Mouse (Mus musculus) intestine, embryonic 14.5 days (tissue): ENCODE measurements around the gene Mettl1. TPM values are rescaled to one million over a fixed set of nuclear protein-coding genes. Genes with fewer than 3 reads are reported as not detected.
"Not testable (repeated sequence)": the region's sequence is repeated elsewhere in the genome, so short reads cannot be mapped to it uniquely, and the experiment has no call there.

Experiments
- ATAC-seq: fragments of 200-750 bp; cut with Nextera tagmentation; replicated peaks from 2 replicates; pipeline ENCODE4 v1.8.0; 2017; ENCODE audit warnings: low read depth, moderate number of reproducible peaks, moderate TSS enrichment, moderate library complexity; ENCODE audit not compliant: low FRiP score, low TSS enrichment
- DNase-seq: peaks from one replicate; pipeline ENCODE4 v3.0.0-alpha.2; 2018; ENCODE audit warnings: low spot score
- H3K27ac ChIP-seq: fragments of 300-500 bp; sonication (generic); 2 replicates; pipeline ENCODE4 v1.5.1; 2014; ENCODE audit warnings: low read depth, mild to moderate bottlenecking, control low read depth
- H3K27me3 ChIP-seq: fragments of 300-500 bp; sonication (generic); replicated peaks from 2 replicates; pipeline ENCODE4 v1.6.1; 2014; ENCODE audit warnings: low read length, control low read depth; ENCODE audit not compliant: control insufficient read depth, insufficient read depth
- H3K36me3 ChIP-seq: fragments of 300-500 bp; sonication (generic); 2 replicates; pipeline ENCODE4 v1.6.1; 2014; ENCODE audit warnings: low read length, control low read depth; ENCODE audit not compliant: control insufficient read depth, insufficient read depth
- H3K4me1 ChIP-seq: fragments of 300-500 bp; sonication (generic); replicated peaks from 2 replicates; pipeline ENCODE4 v1.6.1; 2014; ENCODE audit warnings: low read length, control low read depth, mixed read lengths; ENCODE audit not compliant: control insufficient read depth, insufficient read depth
- H3K4me2 ChIP-seq: fragments of 300-500 bp; sonication (generic); 2 replicates; pipeline ENCODE4 v1.6.1; 2014; ENCODE audit warnings: low read length
- H3K4me3 ChIP-seq: fragments of 300-500 bp; sonication (generic); 2 replicates; pipeline ENCODE4 v1.5.1; 2014; ENCODE audit warnings: low read depth, low read length, control low read depth, mixed read lengths
- H3K9ac ChIP-seq: fragments of 300-500 bp; sonication (generic); 2 replicates; pipeline ENCODE4 v1.6.1; 2014; ENCODE audit warnings: mild to moderate bottlenecking, low read length
- H3K9me3 ChIP-seq: fragments of 300-500 bp; sonication (generic); 2 replicates; pipeline ENCODE4 v1.6.1; 2016; ENCODE audit warnings: low read length, control low read depth; ENCODE audit not compliant: control insufficient read depth
- WGBS: fragments of 180-500 bp; shearing (Covaris S2); extraction: QIAGEN DNeasy Blood & Tissue Kit; methylation state at CpG from one replicate; pipeline ENCODE4 v1.1.7; 2014; 5-methylcytosine and 5-hydroxymethylcytosine counted together
- polyA plus RNA-seq: library from polyadenylated mRNA; unstranded; fragments of >200 nt; fragmentation: Nextera tagmentation; extraction: Ambion mirVana; gene quantifications from 2 replicates; pipeline ENCODE4 v1.2.1, GENCODE M21; 2014

The Mettl1 gene
- polyA plus RNA-seq, 1 experiment from 2014 or later: 65.2 TPM

- peak; percentile 82 for DNase-seq
- H3K4me1 ChIP-seq: peaks cover 25% of the 10 kb centered on the region
- peak; percentile 17 for ATAC-seq
- H3K27me3 ChIP-seq: 0 out of 2 replicates have a peak, but pooled peaks cover 3% of the 10 kb centered on the region
- H3K9me3 ChIP-seq: no peaks in the 10 kb centered on the region
- H3K4me2 ChIP-seq: peak within 1 kb of the TSS; percentile 85
- peaks cover 22% of the 10 kb centered on the region for H3K36me3 ChIP-seq
- H3K9ac ChIP-seq: peak within 1 kb of the TSS; percentile 77
- WGBS: 2% methylated on average over 56 of the region's 72 CpGs
- 0 out of 2 replicates have a peak within 1 kb of the TSS, but pooled peaks have one; percentile 47 for H3K27ac ChIP-seq
- H3K4me3 ChIP-seq: peak within 1 kb of the TSS; percentile 68
These were observed 19.0 kb downstream of the Mettl1 start, which contains the start of gene March9 for GRCm38 (mm10) chr10:127059968-127060916. March9 (minus strand) TSS chr10:127060184.

GRCm38 (mm10) chr10:127061085-127061484 is 19.9 kb downstream of the Mettl1 start:
- Histone ChIP-seq H3K4me2 (no peak overlapping the region), H3K4me3 (no peak overlapping the region), H3K27me3 (0 out of 2 replicates have a peak, but pooled peaks cover 3% of the 10 kb centered on the region), H3K9me3 (no peaks in the 10 kb centered on the region), H3K27ac (no peak overlapping the region), H3K4me1 (peaks cover 26% of the 10 kb centered on the region), H3K36me3 (peaks cover 22% of the 10 kb centered on the region), H3K9ac (no peak overlapping the region)
- WGBS: 49% methylated on average over 5 of the region's 5 CpGs
- DNase-seq (no peak), ATAC-seq (no peak)

GRCm38 (mm10) chr10:127061513-127061912 is 20.3 kb downstream of the Mettl1 start:
- no peak for DNase-seq
- H3K27ac ChIP-seq: no peak overlapping the region
- 71% methylated on average over 2 of the region's 2 CpGs for WGBS
- H3K9me3 ChIP-seq: no peaks in the 10 kb centered on the region
- no peak overlapping the region for H3K4me3 ChIP-seq
- no peak overlapping the region for H3K4me2 ChIP-seq
- H3K4me1 ChIP-seq: peaks cover 26% of the 10 kb centered on the region
- no peak for ATAC-seq
- no peak overlapping the region for H3K9ac ChIP-seq
- H3K27me3 ChIP-seq: 0 out of 2 replicates have a peak, but pooled peaks cover 3% of the 10 kb centered on the region
- peaks cover 22% of the 10 kb centered on the region for H3K36me3 ChIP-seq

- Histone ChIP-seq H3K4me1 (peaks cover 26% of the 10 kb centered on the region), H3K36me3 (peaks cover 27% of the 10 kb centered on the region)
- not testable (repeated sequence) for H3K4me3 ChIP-seq, ATAC-seq, H3K9ac ChIP-seq, H3K4me2 ChIP-seq, DNase-seq, H3K27ac ChIP-seq, H3K27me3 ChIP-seq, H3K9me3 ChIP-seq
- WGBS: 85% methylated on average over 4 of the region's 4 CpGs
These were observed 20.9 kb downstream of the Mettl1 start for GRCm38 (mm10) chr10:127062101-127062500.

- no peak for DNase-seq
- ATAC-seq: no peak
- Histone ChIP-seq H3K4me3 (no peak overlapping the region), H3K27me3 (0 out of 2 replicates have a peak, but pooled peaks cover 3% of the 10 kb centered on the region), H3K9me3 (no peaks in the 10 kb centered on the region), H3K9ac (no peak overlapping the region), H3K36me3 (peaks cover 31% of the 10 kb centered on the region), H3K27ac (no peak overlapping the region), H3K4me1 (peaks cover 26% of the 10 kb centered on the region), H3K4me2 (0 out of 2 replicates have a peak overlapping the region, but pooled peaks have one; percentile 47)
- WGBS: 72% methylated on average over 5 of the region's 5 CpGs
These were observed 21.3 kb downstream of the Mettl1 start for GRCm38 (mm10) chr10:127062503-127062902.

GRCm38 (mm10) chr10:127063239-127063872 is 22.1 kb downstream of the Mettl1 start, which contains the start of gene Cdk4:
Cdk4 (plus strand) TSS chr10:127063534.
- Histone ChIP-seq H3K9me3 (no peaks in the 10 kb centered on the region), H3K36me3 (peaks cover 39% of the 10 kb centered on the region), H3K4me1 (peaks cover 22% of the 10 kb centered on the region), H3K27me3 (0 out of 2 replicates have a peak, but pooled peaks cover 3% of the 10 kb centered on the region), H3K27ac (peak within 1 kb of the TSS; percentile 89), H3K9ac (peak within 1 kb of the TSS; percentile 97), H3K4me3 (peak within 1 kb of the TSS; percentile 93), H3K4me2 (peak within 1 kb of the TSS; percentile 85)
- under 1% methylated on average over 46 of the region's 46 CpGs for WGBS
- DNase-seq (peak; percentile 98), ATAC-seq (peak; percentile 91)

GRCm38 (mm10) chr10:127063913-127064870 is 23.0 kb downstream of the Mettl1 start:
- peaks cover 22% of the 10 kb centered on the region for H3K4me1 ChIP-seq
- peak overlapping the region; percentile 89 for H3K27ac ChIP-seq
- H3K9ac ChIP-seq: peak overlapping the region; percentile 97
- WGBS: 11% methylated on average over 37 of the region's 37 CpGs
- ATAC-seq: no peak; the same call in 1 of the 2 replicates
- H3K4me3 ChIP-seq: peak overlapping the region; percentile 93
- no peaks in the 10 kb centered on the region for H3K9me3 ChIP-seq
- H3K36me3 ChIP-seq: peaks cover 45% of the 10 kb centered on the region
- H3K27me3 ChIP-seq: 0 out of 2 replicates have a peak, but pooled peaks cover 3% of the 10 kb centered on the region
- DNase-seq: peak; percentile 77
- H3K4me2 ChIP-seq: peak overlapping the region; percentile 85
